Mouse (Mus musculus) heart, postnatal 0 days (tissue): ENCODE measurements at regions not wholly inside any gene's neighbourhood (a gene's known extent, or its start where the extent isn't known, plus 50 kb on each side); places are given as distances from the start of the nearest gene placed in this dataset.
A peak's percentile ranks its signal among the peaks of the same experiment; 100 is the strongest.

Experiments used
- ATAC-seq: fragments of 200-750 bp; cut with Nextera tagmentation; 2 replicates; pipeline ENCODE4 v1.8.0; 2017; ENCODE audit warnings: low read depth, moderate number of reproducible peaks, moderate library complexity; ENCODE audit not compliant: insufficient read depth
- DNase-seq: peaks from one replicate; pipeline ENCODE4 v3.0.0-alpha.2; 2016; ENCODE audit warnings: low spot score
- H3K27ac ChIP-seq: fragments of 300-500 bp; sonication (generic); 2 replicates; pipeline ENCODE4 v1.5.1; 2014; ENCODE audit warnings: low read depth, mild to moderate bottlenecking
- H3K27me3 ChIP-seq: fragments of 300-500 bp; sonication (generic); 2 replicates; pipeline ENCODE4 v1.6.1; 2014; ENCODE audit warnings: low read length, mixed read lengths; ENCODE audit not compliant: control insufficient read depth, insufficient read depth
- H3K36me3 ChIP-seq: fragments of 300-500 bp; sonication (generic); replicated peaks from 2 replicates; pipeline ENCODE4 v1.6.1; 2014; ENCODE audit warnings: low read length, mixed read lengths; ENCODE audit not compliant: control insufficient read depth, insufficient read depth
- H3K4me1 ChIP-seq: fragments of 300-500 bp; sonication (generic); 2 replicates; pipeline ENCODE4 v1.6.1; 2014; ENCODE audit warnings: antibody characterized with exemption; ENCODE audit not compliant: control insufficient read depth, insufficient read depth
- H3K4me2 ChIP-seq: fragments of 300-500 bp; sonication (generic); 2 replicates; pipeline ENCODE4 v1.6.1; 2014; ENCODE audit warnings: low read depth, mild to moderate bottlenecking, low read length, moderate library complexity
- H3K4me3 ChIP-seq: fragments of 300-500 bp; sonication (generic); 2 replicates; pipeline ENCODE4 v1.5.1; 2014; ENCODE audit warnings: low read depth, low read length
- H3K9ac ChIP-seq: fragments of 300-500 bp; sonication (generic); replicated peaks from 2 replicates; pipeline ENCODE4 v1.6.1; 2014; ENCODE audit warnings: low read depth, low read length, mixed read lengths
- H3K9me3 ChIP-seq: fragments of 300-500 bp; sonication (generic); replicated peaks from 2 replicates; pipeline ENCODE4 v1.6.1; 2016; ENCODE audit warnings: low read length; ENCODE audit not compliant: control insufficient read depth
- CTCF ChIP-seq: IDR thresholded peaks from 2 replicates; pipeline ENCODE4 v1.5.1; 2016; ENCODE audit warnings: antibody characterized with exemption, control low read depth, low read depth
- EP300 ChIP-seq: IDR thresholded peaks from 2 replicates; pipeline ENCODE4 v1.6.1; 2016; ENCODE audit warnings: antibody characterized with exemption, low read depth
- WGBS: fragments of 180-500 bp; shearing (Covaris S2); extraction: QIAGEN DNeasy Blood & Tissue Kit; methylation state at CpG from one replicate; pipeline ENCODE4 v1.1.7; 2014; 5-methylcytosine and 5-hydroxymethylcytosine counted together

GRCm38 (mm10) chr7:36328141-36328540 lies 369.8 kb upstream of the Tshz3 start:
- Histone ChIP-seq H3K36me3 (no peaks in the 10 kb centered on the region), H3K4me1 (no peaks in the 10 kb centered on the region), H3K9me3 (peaks cover 8% of the 10 kb centered on the region; the same call in 1 of the 2 replicates), H3K4me2 (no peak overlapping the region), H3K9ac (no peak overlapping the region), H3K4me3 (no peak overlapping the region), H3K27me3 (no peaks in the 10 kb centered on the region), H3K27ac (no peak overlapping the region)
- TF ChIP-seq EP300 (no peak), CTCF (no peak)
- DNase-seq (no peak), ATAC-seq (no peak)
- 58% methylated on average over 2 of the region's 2 CpGs for WGBS

- H3K4me1 ChIP-seq = no peaks in the 10 kb centered on the region
- TF ChIP-seq EP300 = no peak
- no peak for TF ChIP-seq CTCF
- peaks cover 8% of the 10 kb centered on the region; the same call in 1 of the 2 replicates for H3K9me3 ChIP-seq
- H3K27me3 ChIP-seq = no peaks in the 10 kb centered on the region
- DNase-seq = no peak
- no peak overlapping the region for H3K4me3 ChIP-seq
- ATAC-seq = no peak
- no peak overlapping the region for H3K27ac ChIP-seq
- 68% methylated on average over 1 of the region's 1 CpGs for WGBS
- no peak overlapping the region for H3K9ac ChIP-seq
- no peak overlapping the region for H3K4me2 ChIP-seq
- H3K36me3 ChIP-seq = no peaks in the 10 kb centered on the region
Observed at GRCm38 (mm10) chr7:36324035-36324434, 373.9 kb upstream of the Tshz3 start.

GRCm38 (mm10) chr7:36322181-36322580 lies 375.7 kb upstream of the Tshz3 start:
- TF ChIP-seq EP300 (no peak), CTCF (no peak)
- no peak overlapping the region for H3K4me2 ChIP-seq
- peaks cover 8% of the 10 kb centered on the region; the same call in 1 of the 2 replicates for H3K9me3 ChIP-seq
- DNase-seq (no peak), ATAC-seq (no peak)
- no peak overlapping the region; the same call in 1 of the 2 replicates for H3K9ac ChIP-seq
- no peaks in the 10 kb centered on the region for H3K4me1 ChIP-seq
- H3K36me3 ChIP-seq = no peaks in the 10 kb centered on the region
- no peak overlapping the region for H3K27ac ChIP-seq
- WGBS = 81% methylated on average over 4 of the region's 4 CpGs
- H3K4me3 ChIP-seq = no peak overlapping the region
- H3K27me3 ChIP-seq = no peaks in the 10 kb centered on the region

GRCm38 (mm10) chr7:36317466-36318212 lies 380.3 kb upstream of the Tshz3 start:
- no peak for TF ChIP-seq EP300
- TF ChIP-seq CTCF = no peak
- Histone ChIP-seq H3K27ac (no peak overlapping the region), H3K36me3 (no peaks in the 10 kb centered on the region), H3K4me3 (no peak overlapping the region), H3K4me2 (no peak overlapping the region), H3K27me3 (no peaks in the 10 kb centered on the region), H3K9me3 (no peaks in the 10 kb centered on the region), H3K4me1 (no peaks in the 10 kb centered on the region), H3K9ac (no peak overlapping the region)
- WGBS = 6% methylated on average over 3 of the region's 3 CpGs
- ATAC-seq (peak; percentile 71), DNase-seq (peak; percentile 7)

GRCm38 (mm10) chr7:36313751-36314150 lies 384.2 kb upstream of the Tshz3 start:
- TF ChIP-seq CTCF (no peak), EP300 (no peak)
- no peak for ATAC-seq
- no peak overlapping the region for H3K4me2 ChIP-seq
- no peak for DNase-seq
- no peaks in the 10 kb centered on the region for H3K27me3 ChIP-seq
- 74% methylated on average over 1 of the region's 1 CpGs for WGBS
- no peaks in the 10 kb centered on the region for H3K9me3 ChIP-seq
- H3K36me3 ChIP-seq = no peaks in the 10 kb centered on the region
- H3K4me3 ChIP-seq = no peak overlapping the region
- H3K27ac ChIP-seq = no peak overlapping the region
- no peak overlapping the region for H3K9ac ChIP-seq
- H3K4me1 ChIP-seq = no peaks in the 10 kb centered on the region
